Mouse (Mus musculus): ENCODE results near the gene Dhps. TPM values are rescaled to one million over a fixed set of nuclear protein-coding genes. Genes with fewer than 3 reads are reported as not detected.

Gene Dhps
- total RNA-seq (2017), result 41.9 and 48.2 TPM in 2 replicates

GRCm38 (mm10) chr8:85071514-85072281 is at the start of gene Dhps:
Dhps (plus strand) TSS chr8:85071757.
- peak; percentile 83 for ATAC-seq (ENCODE audit: extremely low read depth, insufficient number of reproducible peaks, low FRiP score, poor library complexity, severe bottlenecking)

GRCm38 (mm10) chr8:85023846-85024245 is 47.7 kb upstream of the Dhps start:
- ATAC-seq (ENCODE audit: extremely low read depth, insufficient number of reproducible peaks, low FRiP score, poor library complexity, severe bottlenecking), result no peak

GRCm38 (mm10) chr8:85025098-85025932 is 46.2 kb upstream of the Dhps start, which contains the start of gene Asna1:
Asna1 (minus strand) TSS chr8:85025281.
- ATAC-seq (ENCODE audit: extremely low read depth, insufficient number of reproducible peaks, low FRiP score, poor library complexity, severe bottlenecking), result peak; percentile 88

DNA sequence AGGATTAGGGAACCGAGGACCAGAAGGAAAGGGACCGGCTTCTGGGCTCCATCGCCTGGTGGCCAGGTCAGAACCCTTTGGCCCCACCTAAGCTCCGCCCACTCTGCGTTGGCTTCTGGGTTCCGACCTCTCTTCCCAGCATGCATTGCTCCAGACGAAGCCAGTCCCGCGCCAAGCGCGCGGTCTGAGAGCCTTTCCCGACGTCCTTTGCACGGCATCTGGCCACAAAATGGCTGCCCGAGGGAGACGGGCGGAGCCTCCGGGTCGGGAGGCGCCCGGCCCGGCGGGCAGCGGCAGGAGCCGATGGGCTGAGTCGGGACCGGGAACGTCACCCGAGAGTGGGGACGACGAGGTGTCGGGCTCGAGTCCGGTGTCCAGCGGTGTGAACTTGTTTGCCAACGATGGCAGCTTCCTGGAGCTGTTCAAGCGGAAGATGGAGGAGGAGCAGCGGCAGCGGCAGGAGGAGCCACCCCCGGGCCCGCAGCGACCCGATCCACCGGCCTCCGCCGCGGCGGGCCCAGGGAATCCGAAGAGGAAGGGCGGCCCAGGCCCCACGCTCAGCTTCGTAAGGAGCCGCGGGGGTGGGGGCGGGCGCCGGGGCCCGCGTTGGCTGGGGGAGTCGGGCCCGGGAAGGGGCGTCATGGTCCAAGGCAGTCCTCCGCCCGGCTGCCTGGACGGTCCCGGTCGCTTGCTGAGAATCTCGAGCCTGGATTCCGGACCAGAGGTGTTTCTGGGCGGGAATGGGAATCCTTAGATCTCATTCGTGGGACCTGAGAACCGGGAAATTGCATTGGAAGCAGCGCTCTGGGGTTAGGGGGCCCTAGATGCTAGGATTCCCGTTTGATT is 44.7 kb upstream of the Dhps start, which contains the start of gene Trir:
Gene Trir, plus strand, starts transcription at position 154 of the 846 bp plus-strand sequence.
- ATAC-seq (ENCODE audit: extremely low read depth, insufficient number of reproducible peaks, low FRiP score, poor library complexity, severe bottlenecking), result peak; percentile 87

GRCm38 (mm10) chr8:85027516-85027855 is 44.1 kb upstream of the Dhps start:
- ATAC-seq (ENCODE audit: extremely low read depth, insufficient number of reproducible peaks, low FRiP score, poor library complexity, severe bottlenecking), result no peak

- no peak for ATAC-seq (ENCODE audit: extremely low read depth, insufficient number of reproducible peaks, low FRiP score, poor library complexity, severe bottlenecking)
These were observed 43.6 kb upstream of the Dhps start for GRCm38 (mm10) chr8:85027922-85028321.

DNA sequence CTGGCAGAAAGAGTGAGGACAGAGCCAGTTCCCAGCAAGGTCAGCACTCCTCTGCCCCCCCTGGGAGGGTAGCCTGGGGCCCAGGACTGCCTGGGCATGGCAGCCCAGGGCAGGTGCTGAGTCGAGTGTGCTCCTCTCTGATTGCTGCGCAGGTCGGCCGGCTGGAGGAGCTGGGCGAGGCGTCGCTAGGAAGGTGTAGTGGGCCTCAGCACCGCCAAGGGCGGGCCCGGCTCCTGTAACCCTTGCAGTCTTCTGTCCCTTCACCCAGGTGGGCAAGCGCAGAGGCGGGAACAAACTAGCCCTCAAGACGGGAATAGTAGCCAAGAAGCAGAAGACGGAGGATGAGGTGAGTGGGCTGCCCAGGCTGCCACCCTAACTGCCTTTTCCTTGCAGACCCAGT is 42.3 kb upstream of the Dhps start:
- no peak for ATAC-seq (ENCODE audit: extremely low read depth, insufficient number of reproducible peaks, low FRiP score, poor library complexity, severe bottlenecking)

GRCm38 (mm10) chr8:85032622-85033311 is 38.8 kb upstream of the Dhps start:
- no peak for ATAC-seq (ENCODE audit: extremely low read depth, insufficient number of reproducible peaks, low FRiP score, poor library complexity, severe bottlenecking)

- no peak for ATAC-seq (ENCODE audit: extremely low read depth, insufficient number of reproducible peaks, low FRiP score, poor library complexity, severe bottlenecking)
These were observed 37.7 kb upstream of the Dhps start for GRCm38 (mm10) chr8:85033867-85034266.

DNA sequence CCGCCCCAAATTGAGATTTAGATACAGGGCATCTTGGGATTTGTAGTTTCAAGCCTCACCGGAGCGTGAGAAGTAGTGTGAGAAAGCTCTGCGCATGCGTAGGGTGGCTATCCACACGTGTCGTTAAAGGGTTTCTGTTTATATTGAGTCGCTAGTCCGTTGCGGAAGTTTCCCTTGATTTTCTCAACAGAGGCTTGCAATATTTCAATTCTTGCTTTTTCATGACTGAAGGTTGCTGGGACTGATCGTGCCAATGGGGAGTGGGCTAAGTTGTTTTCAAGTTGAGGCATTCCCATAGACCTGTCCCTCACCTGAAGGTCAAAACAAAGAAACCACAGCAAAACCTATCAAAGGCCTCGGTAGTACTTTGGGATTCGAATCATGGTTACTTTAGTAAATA is 36.8 kb upstream of the Dhps start:
- peak; percentile 52; the same call in 1 of the 2 replicates for ATAC-seq (ENCODE audit: extremely low read depth, insufficient number of reproducible peaks, low FRiP score, poor library complexity, severe bottlenecking)

GRCm38 (mm10) chr8:85035165-85035727 is 36.3 kb upstream of the Dhps start:
- no peak for ATAC-seq (ENCODE audit: extremely low read depth, insufficient number of reproducible peaks, low FRiP score, poor library complexity, severe bottlenecking)

- no peak for ATAC-seq (ENCODE audit: extremely low read depth, insufficient number of reproducible peaks, low FRiP score, poor library complexity, severe bottlenecking)
These were observed 35.7 kb upstream of the Dhps start for GRCm38 (mm10) chr8:85035728-85036310.

DNA sequence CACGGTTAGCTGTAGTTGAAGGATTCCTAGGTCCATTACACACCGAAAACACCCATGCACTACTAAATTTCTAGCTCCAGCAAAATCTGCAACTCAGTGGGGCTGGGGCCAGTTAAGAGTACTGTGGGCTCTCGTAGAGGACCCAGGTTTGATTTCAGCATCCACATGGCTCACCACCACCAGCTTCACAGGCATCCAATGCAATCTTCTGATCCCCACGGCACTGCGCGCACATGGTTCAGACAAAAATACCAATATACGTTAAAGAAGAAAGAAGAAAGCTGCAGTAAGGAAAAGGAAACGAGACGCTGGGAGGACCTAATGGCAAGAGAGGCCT is 35.2 kb upstream of the Dhps start:
- no peak for ATAC-seq (ENCODE audit: extremely low read depth, insufficient number of reproducible peaks, low FRiP score, poor library complexity, severe bottlenecking)

GRCm38 (mm10) chr8:85036718-85037365 is 34.7 kb upstream of the Dhps start, which contains the start of gene Tnpo2:
Tnpo2 (plus strand) TSS chr8:85036915.
- ATAC-seq (ENCODE audit: extremely low read depth, insufficient number of reproducible peaks, low FRiP score, poor library complexity, severe bottlenecking), result peak; percentile 91

DNA sequence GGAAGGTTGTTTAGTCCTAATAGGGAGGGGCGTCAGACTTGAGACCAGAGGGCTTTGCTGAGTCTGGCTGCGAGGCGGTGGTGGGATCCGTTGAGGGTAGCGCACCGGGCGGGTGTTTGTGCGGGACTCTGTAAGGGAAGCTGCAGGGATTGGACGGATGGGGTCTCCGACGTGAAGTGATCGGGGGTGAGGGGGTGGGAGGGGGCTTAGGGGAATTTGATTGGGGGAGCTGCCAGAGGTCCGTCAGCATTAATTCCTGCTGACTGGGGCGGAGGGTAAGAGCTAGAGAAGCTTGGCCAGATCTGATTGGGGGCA is 34.2 kb upstream of the Dhps start:
- no peak for ATAC-seq (ENCODE audit: extremely low read depth, insufficient number of reproducible peaks, low FRiP score, poor library complexity, severe bottlenecking)

- ATAC-seq (ENCODE audit: extremely low read depth, insufficient number of reproducible peaks, low FRiP score, poor library complexity, severe bottlenecking), result no peak
These were observed 33.7 kb upstream of the Dhps start for GRCm38 (mm10) chr8:85037681-85038531.

- ATAC-seq (ENCODE audit: extremely low read depth, insufficient number of reproducible peaks, low FRiP score, poor library complexity, severe bottlenecking), result no peak
These were observed 27.9 kb upstream of the Dhps start for GRCm38 (mm10) chr8:85043619-85044018.

Data from neutrophil, adult 5-6 weeks (primary cell).